Mouse (Mus musculus) midbrain, postnatal 0 days (tissue): ENCODE measurements around the gene Usp49. TPM values are rescaled to one million over a fixed set of nuclear protein-coding genes. Genes with fewer than 3 reads are reported as not detected.
"Not testable (repeated sequence)": the region's sequence is repeated elsewhere in the genome, so short reads cannot be mapped to it uniquely, and the experiment has no call there.

Experiments used
- ATAC-seq: fragments of 200-750 bp; cut with Nextera tagmentation; 2 replicates; pipeline ENCODE4 v1.8.0; 2017; ENCODE audit warnings: moderate number of reproducible peaks, mild to moderate bottlenecking, moderate TSS enrichment, moderate library complexity; ENCODE audit not compliant: low FRiP score
- DNase-seq: peaks from one replicate; pipeline ENCODE4 v3.0.0-alpha.2; 2015; ENCODE audit warnings: low spot score
- H3K27ac ChIP-seq: fragments of 300-500 bp; sonication (generic); 2 replicates; pipeline ENCODE4 v1.5.1; 2014; ENCODE audit warnings: low read depth, mild to moderate bottlenecking, low read length, mixed read lengths
- H3K27me3 ChIP-seq: fragments of 300-500 bp; sonication (generic); 2 replicates; pipeline ENCODE4 v1.6.1; 2014; ENCODE audit warnings: low read length, control low read depth, mixed read lengths; ENCODE audit not compliant: insufficient read depth
- H3K36me3 ChIP-seq: fragments of 300-500 bp; sonication (generic); 2 replicates; pipeline ENCODE4 v1.6.1; 2014; ENCODE audit warnings: low read length, control low read depth, mixed read lengths; ENCODE audit not compliant: insufficient read depth
- H3K4me1 ChIP-seq: fragments of 300-500 bp; sonication (generic); 2 replicates; pipeline ENCODE4 v1.6.1; 2014; ENCODE audit warnings: mild to moderate bottlenecking, control low read depth, antibody characterized with exemption, low read length, mixed read lengths; ENCODE audit not compliant: insufficient read depth
- H3K4me2 ChIP-seq: fragments of 300-500 bp; sonication (generic); 2 replicates; pipeline ENCODE4 v1.6.1; 2014; ENCODE audit warnings: low read depth, mild to moderate bottlenecking, low read length, mixed read lengths; ENCODE audit not compliant: poor library complexity, severe bottlenecking
- H3K4me3 ChIP-seq: fragments of 300-500 bp; sonication (generic); 2 replicates; pipeline ENCODE4 v1.5.1; 2014; ENCODE audit warnings: low read depth, mild to moderate bottlenecking, low read length, moderate library complexity
- H3K9ac ChIP-seq: fragments of 300-500 bp; sonication (generic); replicated peaks from 2 replicates; pipeline ENCODE4 v1.6.1; 2014; ENCODE audit warnings: mild to moderate bottlenecking, low read length, moderate library complexity, mixed read lengths; ENCODE audit not compliant: poor library complexity, severe bottlenecking
- H3K9me3 ChIP-seq: fragments of 300-500 bp; sonication (generic); 2 replicates; pipeline ENCODE4 v1.6.1; 2016; ENCODE audit warnings: low read length, control low read depth
- CTCF ChIP-seq: IDR thresholded peaks from 2 replicates; pipeline ENCODE4 v1.5.1; 2016; ENCODE audit warnings: antibody characterized with exemption, mild to moderate bottlenecking
- WGBS: fragments of 180-500 bp; shearing (Covaris S2); extraction: QIAGEN DNeasy Blood & Tissue Kit; methylation state at CpG from one replicate; pipeline ENCODE4 v1.1.7; 2014; 5-methylcytosine and 5-hydroxymethylcytosine counted together
- polyA plus RNA-seq: library from polyadenylated mRNA; unstranded; fragments of >200 nt; fragmentation: Nextera tagmentation; extraction: Ambion mirVana; gene quantifications from 2 replicates; pipeline ENCODE4 v1.2.1, GENCODE M21; 2015
- total RNA-seq: library from RNA; depleted of rRNA; stranded (reverse); fragments of >200 nt; gene quantifications from 2 replicates; pipeline ENCODE4 v1.2.3, GENCODE M21; 2014

Usp49 gene
- total and polyA plus RNA-seq, 2 experiments from 2014 or later: 3.7 to 24.4 TPM

DNA sequence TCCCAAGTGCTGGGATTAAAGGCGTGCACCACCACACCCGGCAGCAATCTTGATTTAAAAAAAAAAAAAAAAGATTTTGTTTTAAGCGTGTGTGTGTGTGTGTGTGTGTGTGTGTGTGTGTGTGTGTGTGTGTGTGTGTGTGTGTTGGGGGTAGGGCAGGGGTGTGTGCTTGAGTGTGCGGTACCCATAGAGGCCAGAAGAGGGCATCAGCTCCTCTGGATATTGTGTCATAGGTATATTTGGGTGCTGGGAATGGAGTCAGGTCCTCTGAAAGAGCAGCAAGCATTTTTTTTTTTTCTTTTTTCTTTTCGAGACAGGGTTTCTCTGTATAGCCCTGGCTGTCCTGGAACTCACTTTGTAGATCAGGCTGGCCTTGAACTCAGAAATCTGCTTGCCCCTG lies 5.9 kb upstream of the Usp49 start:
- H3K4me3 ChIP-seq, DNase-seq, H3K9ac ChIP-seq, H3K27me3 ChIP-seq, H3K4me1 ChIP-seq, H3K9me3 ChIP-seq, H3K27ac ChIP-seq, ATAC-seq, H3K4me2 ChIP-seq: not testable (repeated sequence)
- peak; percentile 9; the same call in 1 of the 2 replicates for TF ChIP-seq CTCF
- WGBS: 97% methylated on average over 4 of the region's 5 CpGs
- peaks cover 32% of the 10 kb centered on the region for H3K36me3 ChIP-seq

DNA sequence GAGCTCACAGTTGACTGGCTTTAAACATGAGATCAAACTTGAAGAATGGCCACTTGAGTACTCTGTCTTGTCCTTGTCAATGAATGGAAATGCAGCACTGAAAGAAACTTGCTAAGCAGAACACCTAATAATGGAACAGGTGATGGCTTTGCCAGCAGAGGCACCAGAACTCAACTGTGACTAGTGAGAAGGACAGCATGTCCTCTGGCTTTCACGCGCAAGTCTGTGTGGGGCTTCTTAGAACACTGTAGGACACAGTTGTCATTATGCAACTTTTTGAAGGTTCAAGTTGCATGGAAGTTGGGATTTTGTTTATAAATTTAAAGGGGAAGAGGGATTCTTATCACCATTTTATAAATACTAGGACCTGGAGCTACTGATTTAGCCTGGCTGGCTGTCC lies 5.4 kb upstream of the Usp49 start:
- H3K27ac ChIP-seq: no peak overlapping the region
- WGBS: 97% methylated on average over 2 of the region's 2 CpGs
- no peak for DNase-seq

GRCm38 (mm10) chr17:47626031-47626430 lies 4.5 kb upstream of the Usp49 start:
- WGBS: 93% methylated on average over 5 of the region's 5 CpGs
- Histone ChIP-seq H3K27me3 (no peaks in the 10 kb centered on the region), H3K9ac (no peak overlapping the region), H3K4me2 (no peak overlapping the region), H3K36me3 (peaks cover 32% of the 10 kb centered on the region), H3K9me3 (no peaks in the 10 kb centered on the region), H3K4me1 (no peaks in the 10 kb centered on the region), H3K27ac (no peak overlapping the region), H3K4me3 (no peak overlapping the region)
- no peak for ATAC-seq
- DNase-seq: no peak
- no peak for TF ChIP-seq CTCF

More for the DNA sequence above, 5.4 kb upstream of the Usp49 start:
- no peak overlapping the region for H3K4me2 ChIP-seq
- no peak for TF ChIP-seq CTCF
- peaks cover 32% of the 10 kb centered on the region for H3K36me3 ChIP-seq
- no peak overlapping the region for H3K4me3 ChIP-seq
- H3K9me3 ChIP-seq: no peaks in the 10 kb centered on the region
- H3K9ac ChIP-seq: no peak overlapping the region
- no peak for ATAC-seq
- no peaks in the 10 kb centered on the region for H3K27me3 ChIP-seq
- no peaks in the 10 kb centered on the region for H3K4me1 ChIP-seq

GRCm38 (mm10) chr17:47627791-47628190 lies 2.7 kb upstream of the Usp49 start:
- peaks cover 7% of the 10 kb centered on the region; the same call in 1 of the 2 replicates for H3K4me1 ChIP-seq
- peaks cover 22% of the 10 kb centered on the region for H3K36me3 ChIP-seq
- ATAC-seq: no peak
- H3K9me3 ChIP-seq: no peaks in the 10 kb centered on the region
- peak; percentile 42 for TF ChIP-seq CTCF
- WGBS: 88% methylated on average over 2 of the region's 2 CpGs
- no peak for DNase-seq
- H3K4me2 ChIP-seq: no peak overlapping the region
- H3K27ac ChIP-seq: no peak overlapping the region
- H3K9ac ChIP-seq: no peak overlapping the region
- no peak overlapping the region for H3K4me3 ChIP-seq
- H3K27me3 ChIP-seq: no peaks in the 10 kb centered on the region

DNA sequence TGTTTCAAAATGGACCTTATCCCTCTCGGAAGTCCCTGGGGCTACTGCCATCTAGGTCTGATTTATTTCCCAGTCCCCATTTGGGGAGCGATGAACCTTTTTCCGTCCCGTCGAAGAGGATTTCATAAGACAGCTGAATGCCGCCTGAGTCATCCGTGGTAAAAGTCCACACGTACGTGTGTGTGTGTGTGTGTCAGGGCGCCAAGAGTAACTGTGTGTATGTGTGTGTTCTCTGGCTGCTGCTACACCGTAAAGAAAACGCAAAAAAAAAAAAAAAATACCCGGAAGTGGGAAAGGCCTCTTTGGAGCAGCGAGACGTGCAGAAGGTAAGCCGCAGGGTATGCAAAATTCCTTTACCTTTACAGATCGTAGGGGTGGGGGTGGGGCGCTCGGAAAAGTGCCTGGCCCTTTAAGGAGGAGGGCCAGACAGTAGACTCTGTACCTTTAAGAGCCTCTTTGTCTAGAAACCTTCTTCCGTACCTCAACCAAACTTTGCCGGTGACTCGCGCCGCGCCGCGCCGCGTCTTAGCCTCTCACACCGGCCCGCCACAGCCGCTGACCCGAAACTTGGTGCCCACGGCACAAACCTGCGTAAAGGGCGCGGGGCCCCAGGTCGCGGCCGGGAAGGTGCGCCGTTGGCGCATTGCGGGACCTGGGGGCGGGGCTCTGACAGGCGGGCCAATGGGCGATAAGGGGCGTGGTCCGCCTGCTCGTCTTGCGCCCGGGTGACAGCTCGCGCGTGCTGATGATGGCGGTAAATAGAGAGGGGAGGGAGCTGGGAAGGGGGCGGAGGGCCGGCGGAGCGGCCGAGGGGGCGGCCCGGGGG lies 1.4 kb upstream of the Usp49 start:
- Histone ChIP-seq H3K36me3 (peaks cover 9% of the 10 kb centered on the region), H3K4me2 (peak overlapping the region; percentile 86), H3K4me1 (peaks cover 7% of the 10 kb centered on the region; the same call in 1 of the 2 replicates), H3K4me3 (peak overlapping the region; percentile 70), H3K27me3 (no peaks in the 10 kb centered on the region), H3K9me3 (no peaks in the 10 kb centered on the region), H3K9ac (peak overlapping the region; percentile 72), H3K27ac (peak overlapping the region; percentile 87)
- 0 out of 2 replicates have a peak, but pooled peaks have one; percentile 1 for TF ChIP-seq CTCF
- ATAC-seq: peak; percentile 95
- WGBS: under 1% methylated on average over 54 of the region's 63 CpGs
- peak; percentile 97 for DNase-seq
